Mouse (Mus musculus): ENCODE data around the gene Prr5l. TPM values are rescaled to one million over a fixed set of nuclear protein-coding genes. Genes with fewer than 3 reads are reported as not detected.

Prr5l gene
- polyA plus RNA-seq, 1 experiment from 2014 or later: 40.5 TPM

DNA sequence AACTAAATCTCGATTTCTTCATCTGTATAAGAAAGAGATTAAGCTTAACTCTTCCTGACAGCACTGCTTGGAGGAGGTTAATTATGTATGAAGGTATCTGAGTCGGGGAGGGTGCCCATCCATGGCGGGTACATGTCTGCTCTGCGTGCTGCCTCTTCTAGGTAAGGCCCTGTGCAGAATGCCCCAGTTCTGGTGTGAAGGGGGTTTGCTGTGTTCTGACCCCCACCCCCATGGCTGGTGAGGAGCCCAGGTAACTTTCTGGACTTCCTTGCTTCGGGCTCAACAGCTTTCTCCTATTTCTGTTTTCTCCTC is 23.5 kb upstream of the Prr5l start:
- no peaks in the 10 kb centered on the region for H3K36me3 ChIP-seq
- H3K4me1 ChIP-seq: peaks cover 5% of the 10 kb centered on the region; the same call in 1 of the 2 replicates
- no peaks in the 10 kb centered on the region for H3K27me3 ChIP-seq
- ATAC-seq (ENCODE audit: borderline replicate concordance, extremely low read depth, low FRiP score, low TSS enrichment): 0 out of 2 replicates have a peak, but pooled peaks have one; percentile 32
- WGBS: 68% methylated on average over 5 of the region's 5 CpGs
- no peak overlapping the region for H3K4me3 ChIP-seq
- no peak overlapping the region; the same call in 1 of the 2 replicates for H3K4me2 ChIP-seq
- no peak overlapping the region for H3K27ac ChIP-seq
- no peak overlapping the region for H3K9ac ChIP-seq
- no peaks in the 10 kb centered on the region for H3K9me3 ChIP-seq

DNA sequence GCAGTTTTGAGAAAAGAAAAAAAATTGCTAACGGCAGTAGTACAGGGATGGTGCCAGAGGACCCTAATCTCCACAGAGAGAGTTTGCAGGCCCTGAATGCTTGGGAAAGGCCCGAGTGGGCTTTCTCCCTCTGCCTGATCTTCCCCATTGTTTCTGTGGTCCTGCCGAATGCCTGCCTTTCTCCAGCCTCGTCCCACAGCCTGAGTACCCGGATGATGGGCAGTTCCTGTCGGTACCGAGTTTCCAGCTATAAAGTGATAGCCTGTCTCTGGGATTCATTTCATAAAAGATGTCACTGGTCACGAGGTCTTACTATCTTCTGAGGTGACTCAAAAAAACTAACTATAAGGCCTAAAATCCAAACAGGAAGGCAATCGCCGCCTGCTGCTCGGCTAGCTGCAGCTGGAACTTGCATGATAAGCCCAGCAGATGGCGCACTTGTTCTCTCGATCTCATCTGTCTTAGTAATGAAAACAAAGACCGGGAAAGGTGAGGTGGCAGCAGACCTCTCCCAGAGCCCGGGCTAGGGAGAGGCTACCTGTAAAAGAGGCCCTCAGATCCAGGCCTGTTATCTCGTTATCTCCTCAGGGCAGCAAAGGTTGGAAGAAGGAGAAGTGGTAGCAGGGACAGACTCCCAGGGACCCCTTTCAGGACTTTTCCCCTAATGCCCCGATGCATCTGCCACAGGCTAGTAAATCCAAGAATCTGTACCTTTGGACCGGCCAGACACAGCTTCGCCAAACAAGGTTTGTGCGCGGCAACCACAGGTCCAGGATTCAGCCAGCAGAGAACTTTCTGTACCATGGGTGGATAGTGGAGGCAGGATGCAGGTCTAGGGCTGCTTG is 22.9 kb upstream of the Prr5l start:
- H3K4me1 ChIP-seq: peaks cover 5% of the 10 kb centered on the region; the same call in 1 of the 2 replicates
- H3K9ac ChIP-seq: peak overlapping the region; percentile 27; the same call in 1 of the 2 replicates
- H3K27ac ChIP-seq: no peak overlapping the region
- no peak for ATAC-seq (ENCODE audit: borderline replicate concordance, extremely low read depth, low FRiP score, low TSS enrichment)
- no peaks in the 10 kb centered on the region for H3K36me3 ChIP-seq
- H3K27me3 ChIP-seq: no peaks in the 10 kb centered on the region
- peak overlapping the region; percentile 12; the same call in 1 of the 2 replicates for H3K4me3 ChIP-seq
- peak overlapping the region; percentile 52 for H3K4me2 ChIP-seq
- no peaks in the 10 kb centered on the region for H3K9me3 ChIP-seq
- 24% methylated on average over 21 of the region's 21 CpGs for WGBS

DNA sequence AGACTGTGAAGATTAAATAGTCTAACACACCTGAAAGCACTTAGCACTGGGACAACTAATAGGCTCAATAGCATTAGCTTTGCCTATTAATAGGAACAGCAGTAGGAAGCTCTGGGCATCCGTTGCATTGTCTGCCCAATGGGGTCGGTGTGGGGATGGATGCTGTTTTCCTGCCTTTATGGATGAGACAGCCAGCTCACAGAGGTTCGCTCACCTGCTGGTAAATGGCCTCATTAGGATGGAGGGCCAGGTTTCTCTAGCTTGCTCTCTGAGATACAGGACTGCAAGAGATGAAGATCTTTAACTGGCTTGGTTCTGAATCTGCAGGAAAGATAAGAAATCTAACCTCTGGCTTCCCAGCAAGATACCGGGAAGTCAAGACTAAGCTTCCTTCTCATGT is 19.4 kb upstream of the Prr5l start:
- ATAC-seq (ENCODE audit: borderline replicate concordance, extremely low read depth, low FRiP score, low TSS enrichment): no peak
- peaks cover 5% of the 10 kb centered on the region; the same call in 1 of the 2 replicates for H3K4me1 ChIP-seq
- H3K27ac ChIP-seq: no peak overlapping the region
- no peaks in the 10 kb centered on the region for H3K36me3 ChIP-seq
- WGBS: 83% methylated on average over 4 of the region's 4 CpGs
- no peak overlapping the region for H3K4me2 ChIP-seq
- H3K27me3 ChIP-seq: no peaks in the 10 kb centered on the region
- no peak overlapping the region for H3K4me3 ChIP-seq
- no peak overlapping the region for H3K9ac ChIP-seq
- H3K9me3 ChIP-seq: no peaks in the 10 kb centered on the region

DNA sequence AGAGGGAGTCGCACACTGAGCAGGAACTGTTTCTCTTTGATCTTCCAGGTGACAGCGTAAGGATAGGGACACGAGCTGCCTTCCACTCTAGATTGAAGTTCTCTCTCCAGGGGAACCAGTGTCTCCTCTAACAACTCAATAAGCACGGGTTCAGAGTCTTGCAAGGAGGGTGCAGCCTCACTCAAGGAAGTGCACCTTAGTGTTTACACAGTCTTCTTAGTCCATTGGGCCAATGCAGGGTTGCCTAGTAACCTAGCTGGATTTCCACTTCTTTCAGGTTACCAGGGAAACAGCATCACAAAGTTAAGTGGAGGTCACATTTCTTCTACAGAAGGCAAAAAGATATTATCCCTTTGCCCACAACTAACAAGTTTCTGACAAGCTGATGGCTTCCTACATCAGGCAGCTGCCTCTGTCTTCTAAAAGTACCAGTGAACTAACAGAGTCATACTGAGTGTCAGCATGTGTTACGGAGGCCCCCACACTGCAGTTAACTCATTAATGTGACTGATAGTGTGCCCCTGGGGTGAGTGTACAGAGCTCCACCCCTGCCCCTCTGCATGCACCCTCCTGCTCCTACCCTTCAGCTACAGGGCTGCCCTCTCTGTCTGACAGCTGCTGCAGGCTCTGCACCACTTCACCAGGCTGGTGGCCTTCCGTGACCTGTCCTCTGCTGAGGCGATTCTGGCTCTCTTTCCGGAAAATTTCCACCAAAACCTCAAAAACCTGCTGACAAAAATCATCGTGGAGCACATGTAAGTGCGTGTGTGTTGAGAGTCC is 13.8 kb upstream of the Prr5l start:
- 51% methylated on average over 10 of the region's 10 CpGs for WGBS
- H3K27ac ChIP-seq: no peak overlapping the region
- no peak for ATAC-seq (ENCODE audit: borderline replicate concordance, extremely low read depth, low FRiP score, low TSS enrichment)

DNA sequence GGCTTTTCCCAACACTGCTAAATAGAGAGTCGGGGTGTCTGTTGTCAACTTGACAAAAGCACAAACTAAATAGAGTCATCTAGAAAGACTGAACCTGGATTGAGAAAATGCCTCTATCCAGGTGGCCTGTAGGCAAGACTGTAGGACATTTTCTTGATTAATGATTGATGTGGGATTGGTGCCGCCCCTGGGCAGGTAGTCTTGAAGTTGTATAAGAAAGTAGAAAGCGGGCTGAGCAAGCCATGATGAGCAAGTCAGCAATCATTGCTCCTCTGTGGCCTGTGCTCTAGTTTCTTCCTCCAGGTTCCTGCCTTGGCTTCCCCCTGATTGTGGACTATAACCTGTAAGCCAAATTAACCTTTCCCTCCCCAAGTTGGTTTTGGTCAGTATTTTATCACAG is 11.3 kb upstream of the Prr5l start:
- no peak overlapping the region for H3K4me2 ChIP-seq
- H3K27ac ChIP-seq: no peak overlapping the region
- H3K4me1 ChIP-seq: 0 out of 2 replicates have a peak, but pooled peaks cover 3% of the 10 kb centered on the region
- no peaks in the 10 kb centered on the region for H3K27me3 ChIP-seq
- H3K36me3 ChIP-seq: 0 out of 2 replicates have a peak, but pooled peaks cover 3% of the 10 kb centered on the region
- 84% methylated on average over 3 of the region's 3 CpGs for WGBS
- H3K9me3 ChIP-seq: no peaks in the 10 kb centered on the region
- H3K4me3 ChIP-seq: no peak overlapping the region
- H3K9ac ChIP-seq: no peak overlapping the region
- ATAC-seq (ENCODE audit: borderline replicate concordance, extremely low read depth, low FRiP score, low TSS enrichment): no peak

More for the DNA sequence above, 13.8 kb upstream of the Prr5l start:
- H3K4me1 ChIP-seq: 0 out of 2 replicates have a peak, but pooled peaks cover 3% of the 10 kb centered on the region
- no peak overlapping the region for H3K4me2 ChIP-seq
- H3K27me3 ChIP-seq: no peaks in the 10 kb centered on the region
- 0 out of 2 replicates have a peak, but pooled peaks cover 3% of the 10 kb centered on the region for H3K36me3 ChIP-seq
- H3K9me3 ChIP-seq: no peaks in the 10 kb centered on the region
- H3K4me3 ChIP-seq: no peak overlapping the region
- no peak overlapping the region for H3K9ac ChIP-seq

DNA sequence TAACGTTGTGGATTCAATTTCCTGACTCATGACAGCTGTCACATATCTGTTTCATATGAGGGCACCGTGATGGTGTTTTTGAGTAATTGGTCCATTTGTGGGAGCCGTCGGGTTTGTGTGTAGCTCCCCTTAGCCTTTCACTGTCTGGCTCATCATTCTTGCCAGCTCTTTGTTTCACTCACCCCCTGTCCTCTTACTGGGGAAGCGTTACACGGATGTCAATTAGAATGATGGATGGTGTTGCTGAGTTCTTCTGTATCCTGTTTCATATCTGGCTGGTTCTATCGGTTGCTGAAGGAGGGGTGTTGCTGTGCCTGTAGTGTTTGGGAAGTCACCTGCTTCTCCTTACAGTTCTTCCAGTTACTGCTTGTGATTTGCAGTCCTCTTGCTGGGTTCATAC is 8.3 kb upstream of the Prr5l start:
- ATAC-seq (ENCODE audit: borderline replicate concordance, extremely low read depth, low FRiP score, low TSS enrichment): no peak
- H3K27ac ChIP-seq: no peak overlapping the region
- H3K4me3 ChIP-seq: no peak overlapping the region

DNA sequence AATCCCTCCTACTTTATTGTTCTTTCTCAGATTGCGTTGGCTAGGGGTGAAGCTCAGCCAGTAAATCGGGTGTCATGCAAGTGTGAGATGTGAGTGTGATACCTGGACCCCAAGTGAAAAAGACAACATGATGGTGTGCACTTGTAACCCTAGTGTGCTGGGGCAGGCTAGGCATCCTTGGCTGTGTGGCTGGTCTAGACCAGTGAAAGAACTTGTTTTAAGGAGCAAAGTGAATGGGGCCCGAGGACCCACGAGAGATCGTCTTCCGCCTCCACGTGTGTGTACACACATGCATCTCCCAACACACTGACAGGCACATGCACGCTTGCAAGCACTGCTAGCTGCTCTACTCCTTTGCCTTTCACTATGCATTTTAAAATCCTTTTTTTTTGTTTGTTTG is 6.1 kb upstream of the Prr5l start:
- no peak for ATAC-seq (ENCODE audit: borderline replicate concordance, extremely low read depth, low FRiP score, low TSS enrichment)
- WGBS: 90% methylated on average over 8 of the region's 8 CpGs
- H3K4me3 ChIP-seq: no peak overlapping the region
- peaks cover 16% of the 10 kb centered on the region for H3K4me1 ChIP-seq
- H3K36me3 ChIP-seq: no peaks in the 10 kb centered on the region
- H3K9me3 ChIP-seq: no peaks in the 10 kb centered on the region
- no peak overlapping the region for H3K9ac ChIP-seq
- no peak overlapping the region for H3K4me2 ChIP-seq
- H3K27me3 ChIP-seq: no peaks in the 10 kb centered on the region
- no peak overlapping the region for H3K27ac ChIP-seq

More for the DNA sequence above, 8.3 kb upstream of the Prr5l start:
- 20% methylated on average over 7 of the region's 7 CpGs for WGBS
- no peaks in the 10 kb centered on the region for H3K9me3 ChIP-seq
- H3K36me3 ChIP-seq: no peaks in the 10 kb centered on the region
- H3K9ac ChIP-seq: no peak overlapping the region
- peaks cover 8% of the 10 kb centered on the region for H3K4me1 ChIP-seq
- no peak overlapping the region for H3K4me2 ChIP-seq
- H3K27me3 ChIP-seq: no peaks in the 10 kb centered on the region

DNA sequence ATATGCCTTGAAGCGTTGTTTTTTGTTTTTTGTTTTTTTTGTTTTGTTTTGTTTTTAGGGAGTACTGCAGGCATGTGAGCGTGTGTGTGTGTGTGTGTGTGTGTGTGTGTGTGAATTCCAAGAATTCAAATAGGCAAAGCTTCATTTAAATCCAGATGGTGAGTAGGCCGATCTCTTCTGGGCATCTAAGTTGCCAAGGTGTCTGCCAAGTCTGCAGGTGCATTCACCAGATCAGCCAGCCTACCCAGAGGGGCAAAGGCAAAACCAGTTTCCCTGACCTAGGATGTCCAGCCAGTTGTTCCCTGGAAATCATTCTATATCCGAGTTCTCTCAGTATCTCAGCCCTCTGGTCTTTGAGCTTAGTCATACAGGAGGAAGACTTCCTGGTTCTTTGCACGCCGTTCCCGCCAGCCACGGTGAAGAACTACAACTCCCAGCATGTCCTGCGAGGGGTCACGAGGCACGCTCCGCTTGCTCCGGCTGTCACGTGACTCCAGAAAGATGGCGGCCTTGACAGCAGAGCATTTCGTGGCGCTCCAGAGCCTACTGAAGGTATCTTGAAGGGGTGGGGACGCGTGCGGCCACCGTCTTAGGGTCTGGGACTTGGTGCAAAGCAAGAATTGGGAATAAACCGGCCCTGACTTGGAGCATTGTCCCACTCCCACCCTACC is 3.1 kb upstream of the Prr5l start, which contains the start of gene Commd9:
Gene Commd9, plus strand, starts transcription at position 480 of the 671 bp plus-strand sequence.
- peak; percentile 96 for ATAC-seq (ENCODE audit: borderline replicate concordance, extremely low read depth, low FRiP score, low TSS enrichment)
- Histone ChIP-seq H3K4me1 (peaks cover 18% of the 10 kb centered on the region), H3K27ac (no peak within 1 kb of the TSS), H3K9me3 (no peaks in the 10 kb centered on the region), H3K36me3 (no peaks in the 10 kb centered on the region), H3K9ac (peak within 1 kb of the TSS; percentile 65), H3K4me2 (peak within 1 kb of the TSS; percentile 79), H3K4me3 (peak within 1 kb of the TSS; percentile 84), H3K27me3 (no peaks in the 10 kb centered on the region)
- WGBS: 12% methylated on average over 22 of the region's 22 CpGs

DNA sequence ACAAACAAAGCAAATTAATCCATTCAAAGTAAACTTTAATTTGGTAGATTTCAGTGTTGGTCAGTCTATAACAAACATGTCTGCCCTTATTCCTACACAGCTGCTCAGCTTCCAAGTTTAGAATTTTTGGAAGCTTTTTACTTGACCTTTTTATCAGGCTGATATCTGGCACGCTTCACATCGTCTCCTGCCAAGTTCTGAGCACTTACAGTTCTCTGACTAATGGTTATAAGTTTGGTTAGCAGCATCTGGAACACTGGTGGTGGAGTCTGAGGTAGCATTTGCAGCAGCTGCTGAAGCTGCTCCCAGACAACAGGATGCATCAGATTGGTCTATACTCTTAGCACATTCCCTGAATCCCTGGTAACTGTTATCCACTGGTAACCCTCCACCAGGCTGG is 1.5 kb upstream of the Prr5l start:
- ATAC-seq (ENCODE audit: borderline replicate concordance, extremely low read depth, low FRiP score, low TSS enrichment): peak; percentile 35; the same call in 1 of the 2 replicates

DNA sequence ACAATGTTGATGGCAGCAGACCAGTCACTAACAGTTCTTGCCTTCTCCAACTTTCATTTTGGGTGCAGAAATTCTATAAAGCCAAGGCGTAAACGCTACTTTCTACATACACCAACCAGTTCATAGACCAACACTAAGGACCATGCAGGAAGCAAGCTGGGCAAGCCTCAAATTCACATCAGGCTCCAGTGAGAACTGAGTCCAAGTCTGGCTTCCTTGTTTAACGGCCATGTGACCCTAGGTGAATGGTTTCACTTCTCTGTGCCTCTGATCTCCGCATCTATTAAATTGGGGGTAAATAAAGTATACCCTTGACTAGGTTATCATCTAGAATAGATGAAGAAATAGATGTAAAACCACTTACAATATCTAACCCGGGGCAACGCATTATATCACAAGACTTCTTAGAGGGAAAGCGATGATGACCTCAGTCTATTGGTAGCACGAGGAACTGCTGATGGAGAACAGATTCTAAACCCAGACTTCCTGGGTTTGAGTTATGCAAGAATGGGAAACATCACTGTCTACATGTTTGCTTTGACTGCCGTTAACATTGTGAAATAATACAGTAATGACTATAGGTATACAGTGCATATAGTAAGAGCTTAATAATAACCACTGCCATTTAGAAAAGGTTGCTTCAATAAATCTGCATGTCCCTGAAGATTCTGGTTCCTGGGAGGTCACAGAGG is 1.2 kb downstream of the Prr5l start:
- H3K36me3 ChIP-seq: no peaks in the 10 kb centered on the region
- no peak overlapping the region for H3K9ac ChIP-seq
- no peaks in the 10 kb centered on the region for H3K9me3 ChIP-seq
- H3K4me3 ChIP-seq: no peak overlapping the region
- H3K4me1 ChIP-seq: peaks cover 11% of the 10 kb centered on the region
- ATAC-seq (ENCODE audit: borderline replicate concordance, extremely low read depth, low FRiP score, low TSS enrichment): no peak
- 83% methylated on average over 9 of the region's 9 CpGs for WGBS
- no peak overlapping the region for H3K4me2 ChIP-seq
- H3K27ac ChIP-seq: no peak overlapping the region
- no peaks in the 10 kb centered on the region; the same call in 1 of the 2 replicates for H3K27me3 ChIP-seq

More for the DNA sequence above, 1.5 kb upstream of the Prr5l start:
- H3K36me3 ChIP-seq: no peaks in the 10 kb centered on the region
- H3K4me1 ChIP-seq: peaks cover 18% of the 10 kb centered on the region
- 41% methylated on average over 2 of the region's 2 CpGs for whole genome bisulfite sequencing
- no peak overlapping the region for H3K9ac ChIP-seq
- no peak overlapping the region for H3K4me2 ChIP-seq
- no peak overlapping the region for H3K27ac ChIP-seq
- no peaks in the 10 kb centered on the region for H3K9me3 ChIP-seq
- H3K27me3 ChIP-seq: no peaks in the 10 kb centered on the region
- no peak overlapping the region for H3K4me3 ChIP-seq

DNA sequence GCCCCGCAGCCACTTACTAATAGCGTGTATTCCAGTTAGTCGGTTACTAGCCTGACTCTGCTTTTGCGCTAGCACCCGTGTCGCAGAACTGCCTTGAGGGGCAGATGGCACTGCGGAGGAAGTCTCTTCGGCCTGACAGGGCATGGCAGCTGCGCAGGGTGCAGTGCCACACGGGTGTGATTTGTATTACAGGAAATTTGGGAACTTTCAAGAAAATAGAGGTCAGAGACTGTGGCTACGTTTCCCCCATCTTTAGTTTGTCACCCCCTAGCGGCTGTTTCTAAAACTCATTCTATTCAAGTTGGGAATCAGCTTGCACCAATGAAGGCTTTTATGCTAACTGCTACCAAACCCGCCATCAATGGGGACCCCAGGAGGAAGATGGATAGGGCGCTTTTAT is 11.6 kb downstream of the Prr5l start:
- 22% methylated on average over 14 of the region's 14 CpGs for WGBS
- Histone ChIP-seq H3K9me3 (no peaks in the 10 kb centered on the region), H3K4me1 (peaks cover 3% of the 10 kb centered on the region; the same call in 1 of the 2 replicates), H3K27ac (no peak overlapping the region), H3K4me3 (peak overlapping the region; percentile 21; the same call in 1 of the 2 replicates), H3K9ac (peak overlapping the region; percentile 32; the same call in 1 of the 2 replicates), H3K36me3 (no peaks in the 10 kb centered on the region), H3K4me2 (peak overlapping the region; percentile 58), H3K27me3 (no peaks in the 10 kb centered on the region)
- ATAC-seq (ENCODE audit: borderline replicate concordance, extremely low read depth, low FRiP score, low TSS enrichment): no peak; the same call in 1 of the 2 replicates
